Mouse (Mus musculus) neural tube, embryonic 14.5 days (tissue): ENCODE results near the gene Bri3. TPM values are rescaled to one million over a fixed set of nuclear protein-coding genes. Genes with fewer than 3 reads are reported as not detected.
A peak's percentile ranks its signal among the peaks of the same experiment; 100 is the strongest.

Experiments
- ATAC-seq: fragments of 200-750 bp; cut with Nextera tagmentation; 2 replicates; pipeline ENCODE4 v1.8.0; 2017; ENCODE audit warnings: low read depth, mild to moderate bottlenecking, moderate TSS enrichment, moderate library complexity
- H3K27ac ChIP-seq: fragments of 300-500 bp; sonication (generic); 2 replicates; pipeline ENCODE4 v1.5.1; 2014; ENCODE audit warnings: low read depth, mild to moderate bottlenecking, control low read depth, low read length, moderate library complexity, mixed read lengths
- H3K27me3 ChIP-seq: fragments of 300-500 bp; sonication (generic); 2 replicates; pipeline ENCODE4 v1.6.1; 2014; ENCODE audit warnings: low read length; ENCODE audit not compliant: control insufficient read depth, insufficient read depth
- H3K36me3 ChIP-seq: fragments of 300-500 bp; sonication (generic); 2 replicates; pipeline ENCODE4 v1.6.1; 2014; ENCODE audit warnings: low read length, mixed read lengths; ENCODE audit not compliant: control insufficient read depth, insufficient read depth
- H3K4me1 ChIP-seq: fragments of 300-500 bp; sonication (generic); 2 replicates; pipeline ENCODE4 v1.6.1; 2014; ENCODE audit warnings: low read length; ENCODE audit not compliant: control insufficient read depth, insufficient read depth
- H3K4me2 ChIP-seq: fragments of 300-500 bp; sonication (generic); 2 replicates; pipeline ENCODE4 v1.6.1; 2014; ENCODE audit warnings: mild to moderate bottlenecking, low read depth, low read length, control low read depth
- H3K4me3 ChIP-seq: fragments of 300-500 bp; sonication (generic); 2 replicates; pipeline ENCODE4 v1.5.1; 2014; ENCODE audit warnings: low read depth, low read length, control low read depth, mixed read lengths
- H3K9ac ChIP-seq: fragments of 300-500 bp; sonication (generic); replicated peaks from 2 replicates; pipeline ENCODE4 v1.6.1; 2014; ENCODE audit warnings: low read depth, mild to moderate bottlenecking, control low read depth, low read length, mixed read lengths
- H3K9me3 ChIP-seq: fragments of 300-500 bp; sonication (generic); 2 replicates; pipeline ENCODE4 v1.6.1; 2016; ENCODE audit warnings: low read length; ENCODE audit not compliant: control insufficient read depth
- WGBS: fragments of 180-500 bp; shearing (Covaris S2); extraction: QIAGEN DNeasy Blood & Tissue Kit; methylation state at CpG from one replicate; pipeline ENCODE4 v1.1.7; 2014; 5-methylcytosine and 5-hydroxymethylcytosine counted together
- polyA plus RNA-seq: library from polyadenylated mRNA; unstranded; fragments of >200 nt; fragmentation: Nextera tagmentation; extraction: Ambion mirVana; gene quantifications from 2 replicates; pipeline ENCODE4 v1.2.1, GENCODE M21; 2014

Bri3 gene
- polyA plus RNA-seq, 1 experiment from 2014 or later, result 114 TPM

DNA sequence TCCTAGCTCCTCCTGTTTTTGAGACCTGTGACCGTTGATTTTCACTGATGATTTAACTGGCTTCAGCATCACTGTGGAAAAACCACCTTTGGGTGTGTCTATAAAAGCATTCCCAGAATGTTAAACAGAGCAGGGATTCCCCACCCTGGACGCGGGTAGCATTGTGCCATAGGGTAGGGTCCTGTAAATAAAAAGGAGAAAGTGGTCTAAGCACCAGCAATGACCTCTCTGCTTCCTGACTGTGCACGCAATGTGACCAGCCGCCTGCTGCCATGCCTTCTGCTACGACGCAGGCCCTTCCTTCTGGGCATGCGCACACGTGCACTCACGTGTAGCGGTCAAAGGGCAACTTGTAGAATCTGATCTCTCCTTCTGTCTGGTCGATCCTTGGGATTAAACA, 174.2 kb downstream of the Bri3 start:
- Histone ChIP-seq H3K27me3 (no peaks in the 10 kb centered on the region), H3K4me2 (no peak overlapping the region), H3K9ac (no peak overlapping the region), H3K27ac (no peak overlapping the region), H3K9me3 (no peaks in the 10 kb centered on the region), H3K4me1 (no peaks in the 10 kb centered on the region), H3K4me3 (no peak overlapping the region), H3K36me3 (no peaks in the 10 kb centered on the region)
- no peak for ATAC-seq
- WGBS, result 91% methylated on average over 12 of the region's 12 CpGs

DNA sequence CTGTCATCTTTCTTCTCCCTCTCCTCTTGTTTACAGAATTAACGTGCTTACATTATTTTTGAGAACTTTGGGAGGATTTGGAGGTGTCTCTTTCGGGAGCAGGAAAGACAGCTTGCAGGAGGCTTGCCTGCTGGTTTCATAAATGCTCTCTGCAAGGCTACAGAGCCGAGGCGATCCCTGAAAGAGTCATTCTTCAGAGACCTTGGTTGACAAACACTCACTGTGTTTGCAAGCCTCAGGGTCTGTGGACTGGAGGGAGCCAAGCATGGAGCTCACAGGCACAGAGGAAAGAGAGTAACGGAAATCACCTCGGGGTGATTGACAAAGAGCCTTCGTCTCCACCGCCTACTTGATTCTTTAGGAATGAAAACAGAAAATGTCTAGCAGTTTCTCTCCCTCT, 175.8 kb downstream of the Bri3 start:
- H3K9ac ChIP-seq, result no peak overlapping the region
- H3K27me3 ChIP-seq, result no peaks in the 10 kb centered on the region
- 75% methylated on average over 8 of the region's 8 CpGs for WGBS
- H3K4me1 ChIP-seq, result no peaks in the 10 kb centered on the region
- no peak overlapping the region for H3K27ac ChIP-seq
- no peaks in the 10 kb centered on the region for H3K36me3 ChIP-seq
- no peaks in the 10 kb centered on the region for H3K9me3 ChIP-seq
- H3K4me3 ChIP-seq, result no peak overlapping the region
- ATAC-seq, result no peak
- H3K4me2 ChIP-seq, result no peak overlapping the region

DNA sequence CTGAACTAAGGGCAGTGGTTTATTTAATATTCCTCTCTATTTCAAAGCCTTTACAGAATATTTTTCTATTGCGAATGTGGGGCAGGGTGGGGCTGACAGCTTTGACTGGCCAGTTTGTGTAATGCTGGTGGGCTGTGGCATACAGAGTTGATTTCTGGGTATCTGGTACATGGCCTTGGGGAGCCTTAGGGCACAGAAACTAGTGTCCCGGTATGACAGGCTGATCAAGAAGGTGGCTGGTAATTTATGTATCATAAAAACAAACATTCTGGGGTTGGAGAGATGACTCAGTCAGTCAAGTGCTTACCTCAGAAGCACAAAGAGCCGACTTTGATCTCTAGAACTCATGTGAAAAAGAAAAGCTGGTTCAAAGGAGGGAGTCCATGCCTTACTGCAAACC, 182.5 kb downstream of the Bri3 start:
- Histone ChIP-seq H3K4me3 (no peak overlapping the region), H3K36me3 (no peaks in the 10 kb centered on the region), H3K9ac (no peak overlapping the region), H3K9me3 (no peaks in the 10 kb centered on the region), H3K27ac (no peak overlapping the region), H3K4me1 (no peaks in the 10 kb centered on the region; the same call in 1 of the 2 replicates), H3K4me2 (no peak overlapping the region), H3K27me3 (no peaks in the 10 kb centered on the region)
- no peak for ATAC-seq
- 74% methylated on average over 3 of the region's 3 CpGs for WGBS

DNA sequence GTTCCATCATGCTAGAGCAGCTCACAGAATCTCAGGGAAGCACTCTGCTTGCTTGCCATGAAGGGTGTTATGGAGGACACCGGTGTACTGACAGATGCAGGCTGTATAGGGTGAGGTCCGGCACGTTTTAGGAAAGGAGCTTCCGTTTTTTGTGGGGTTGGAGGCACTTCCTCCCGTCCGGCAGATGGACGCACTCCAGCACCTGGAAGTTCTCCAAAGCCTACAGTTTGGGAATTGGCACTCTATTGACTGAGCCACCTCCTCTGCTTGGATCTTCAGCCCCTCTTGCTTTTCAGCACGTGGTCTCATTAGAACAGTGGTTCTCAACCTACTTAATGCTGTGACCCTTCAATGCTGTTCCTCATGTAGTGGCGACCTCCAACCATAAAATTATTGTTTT, 183.6 kb downstream of the Bri3 start:
- Histone ChIP-seq H3K4me3 (no peak overlapping the region), H3K27ac (no peak overlapping the region), H3K4me1 (no peaks in the 10 kb centered on the region; the same call in 1 of the 2 replicates), H3K9me3 (no peaks in the 10 kb centered on the region), H3K9ac (no peak overlapping the region), H3K36me3 (no peaks in the 10 kb centered on the region), H3K4me2 (no peak overlapping the region), H3K27me3 (no peaks in the 10 kb centered on the region)
- ATAC-seq, result no peak
- WGBS, result 82% methylated on average over 9 of the region's 9 CpGs

DNA sequence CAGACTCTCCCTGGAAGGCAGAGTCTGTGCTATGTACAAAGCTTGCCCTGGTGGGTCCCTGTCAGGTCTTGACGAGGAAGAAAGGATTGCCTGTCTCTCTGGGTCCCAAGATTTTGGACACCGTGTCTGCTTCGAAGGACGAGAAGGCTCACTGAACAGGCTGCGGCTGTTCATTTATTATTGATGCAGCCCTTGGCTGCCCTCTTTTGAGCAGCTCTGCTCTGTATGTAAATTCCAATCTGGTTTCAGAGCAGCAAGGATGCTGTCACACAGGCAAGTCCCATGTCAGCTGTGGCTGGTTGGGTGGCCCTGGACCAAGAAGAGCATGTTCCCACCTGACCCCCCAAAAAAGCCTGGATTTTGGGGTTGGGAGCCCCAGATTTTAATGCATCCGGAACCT, 187.2 kb downstream of the Bri3 start:
- Histone ChIP-seq H3K9ac (no peak overlapping the region), H3K36me3 (no peaks in the 10 kb centered on the region), H3K4me2 (no peak overlapping the region), H3K9me3 (no peaks in the 10 kb centered on the region), H3K4me1 (no peaks in the 10 kb centered on the region; the same call in 1 of the 2 replicates), H3K27me3 (no peaks in the 10 kb centered on the region), H3K4me3 (no peak overlapping the region), H3K27ac (peak overlapping the region; percentile 41; the same call in 1 of the 2 replicates)
- ATAC-seq, result no peak
- WGBS, result 45% methylated on average over 6 of the region's 6 CpGs

DNA sequence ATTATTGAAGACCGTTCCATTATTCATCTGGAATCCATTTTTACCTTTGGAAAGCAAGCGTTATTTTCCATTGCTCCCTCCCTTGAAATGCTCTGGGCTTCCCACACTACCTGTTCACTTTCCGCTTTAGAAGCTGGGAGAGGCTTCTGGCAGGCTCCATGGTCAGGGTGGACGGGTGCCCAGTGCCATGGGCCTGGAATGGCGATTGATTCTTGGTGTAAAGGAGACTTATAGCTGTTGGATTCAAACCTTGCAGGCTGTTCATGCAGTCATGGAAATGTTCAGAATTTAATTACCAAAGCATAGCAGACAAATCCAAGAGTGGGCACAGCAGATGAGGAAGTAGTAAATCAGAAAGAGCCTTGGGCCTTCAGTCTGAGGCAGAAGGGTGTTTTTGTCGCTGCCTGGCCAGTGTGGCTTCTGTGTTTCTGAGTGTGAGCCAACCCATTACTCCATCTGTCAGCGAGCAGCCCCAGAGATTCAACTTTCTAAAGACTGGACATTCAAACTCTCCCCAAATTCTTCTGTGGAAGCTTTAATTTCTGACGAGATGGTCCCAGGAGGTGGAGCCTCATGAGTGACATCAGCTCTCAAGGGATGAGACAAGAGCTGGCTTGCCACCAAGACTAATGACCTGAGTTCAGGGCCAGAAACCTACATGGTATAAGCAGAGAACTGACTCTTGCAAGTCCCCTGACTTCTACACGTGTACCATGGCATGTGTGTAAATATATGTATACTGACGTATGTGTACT, 195.2 kb downstream of the Bri3 start:
- Histone ChIP-seq H3K36me3 (no peaks in the 10 kb centered on the region), H3K4me2 (no peak overlapping the region), H3K4me1 (0 out of 2 replicates have a peak, but pooled peaks cover 3% of the 10 kb centered on the region), H3K27me3 (no peaks in the 10 kb centered on the region), H3K27ac (no peak overlapping the region), H3K9me3 (no peaks in the 10 kb centered on the region), H3K4me3 (no peak overlapping the region), H3K9ac (no peak overlapping the region)
- 70% methylated on average over 10 of the region's 10 CpGs for WGBS
- no peak; the same call in 1 of the 2 replicates for ATAC-seq

DNA sequence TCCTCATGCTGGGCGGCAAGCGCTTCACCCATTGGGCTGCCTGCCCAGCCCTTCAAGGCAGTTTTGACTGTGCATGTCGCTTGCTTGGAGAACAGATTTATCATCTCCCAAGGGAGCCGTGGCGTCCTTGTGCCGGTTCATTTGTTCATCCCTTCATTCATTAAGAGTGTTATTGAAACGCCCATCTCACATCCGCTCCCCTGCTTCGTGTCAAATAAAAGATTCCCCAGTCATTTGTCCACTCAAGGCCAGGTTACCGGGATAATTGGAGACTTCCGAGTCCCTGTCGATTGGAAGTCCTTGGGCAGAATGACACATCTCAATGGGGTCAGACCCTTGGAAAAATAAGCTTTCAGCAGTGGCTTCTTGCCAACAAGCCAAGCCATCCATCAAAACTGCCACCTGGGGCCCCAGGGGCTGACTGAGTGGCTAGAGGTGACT, 197.6 kb downstream of the Bri3 start:
- Histone ChIP-seq H3K4me1 (0 out of 2 replicates have a peak, but pooled peaks cover 3% of the 10 kb centered on the region), H3K9ac (no peak overlapping the region), H3K27ac (no peak overlapping the region), H3K4me3 (no peak overlapping the region), H3K27me3 (no peaks in the 10 kb centered on the region), H3K9me3 (no peaks in the 10 kb centered on the region), H3K36me3 (no peaks in the 10 kb centered on the region), H3K4me2 (no peak overlapping the region)
- ATAC-seq, result no peak
- WGBS, result 30% methylated on average over 12 of the region's 12 CpGs

DNA sequence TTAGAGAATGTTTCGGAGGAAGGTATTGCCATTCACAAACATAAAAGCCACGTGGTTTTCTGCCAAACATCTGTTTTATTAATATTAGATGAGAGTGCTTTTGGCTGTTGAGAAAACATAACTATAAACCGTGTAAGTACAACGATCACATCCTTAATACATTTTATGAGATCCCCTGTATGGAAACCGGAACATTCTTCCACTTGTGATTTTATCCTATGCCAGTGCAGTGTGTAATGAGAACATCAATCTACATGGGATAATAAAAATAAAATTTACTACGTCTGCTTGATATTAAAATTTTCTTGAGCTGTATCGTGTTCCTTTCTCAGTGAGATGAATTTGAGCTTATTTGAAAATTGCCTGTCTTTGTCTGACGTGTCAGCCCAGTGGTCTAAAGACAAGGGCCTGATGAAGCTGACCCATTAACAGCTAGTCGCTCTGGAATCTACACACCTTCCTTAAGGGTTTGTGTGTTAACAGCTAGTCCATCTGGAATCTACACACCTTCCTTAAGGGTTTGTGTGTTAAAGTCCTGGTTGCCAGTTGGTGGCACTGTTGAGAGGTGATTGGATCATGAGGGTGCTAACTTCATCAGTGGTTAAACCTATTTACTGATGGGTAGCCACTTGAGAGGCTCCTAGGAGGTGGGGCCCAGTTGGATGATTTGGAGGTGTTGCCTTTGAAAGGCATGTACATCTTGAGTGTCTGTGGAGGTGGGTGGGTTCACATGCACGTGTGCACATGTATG, 202.4 kb downstream of the Bri3 start:
- no peak overlapping the region; the same call in 1 of the 2 replicates for H3K27ac ChIP-seq
- 60% methylated on average over 10 of the region's 10 CpGs for WGBS
- H3K27me3 ChIP-seq, result no peaks in the 10 kb centered on the region
- ATAC-seq, result peak; percentile 74; the same call in 1 of the 2 replicates
- H3K36me3 ChIP-seq, result no peaks in the 10 kb centered on the region
- H3K4me1 ChIP-seq, result 0 out of 2 replicates have a peak, but pooled peaks cover 1% of the 10 kb centered on the region
- no peak overlapping the region for H3K4me3 ChIP-seq
- no peak overlapping the region for H3K9ac ChIP-seq
- H3K9me3 ChIP-seq, result no peaks in the 10 kb centered on the region
- no peak overlapping the region for H3K4me2 ChIP-seq

DNA sequence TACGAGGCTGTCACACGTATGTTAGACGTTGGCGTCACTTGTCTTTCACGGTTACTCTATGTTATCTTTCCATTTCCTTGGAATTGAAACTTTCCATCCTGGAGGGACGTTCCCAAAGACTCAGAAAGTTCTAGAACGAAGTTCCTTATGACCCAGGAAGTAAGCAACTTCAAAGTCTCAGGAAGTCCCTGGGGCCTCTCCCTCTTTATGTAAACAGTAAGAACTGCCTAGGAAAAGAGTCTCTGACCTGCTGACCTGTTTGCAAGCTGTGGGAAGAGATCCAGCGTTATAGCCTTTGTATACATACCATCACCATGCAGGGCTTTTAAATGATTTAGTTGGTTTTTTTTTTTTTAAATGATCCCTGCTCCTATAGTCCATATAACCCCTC, 203.0 kb downstream of the Bri3 start:
- H3K27me3 ChIP-seq, result no peaks in the 10 kb centered on the region
- no peaks in the 10 kb centered on the region for H3K9me3 ChIP-seq
- 84% methylated on average over 8 of the region's 8 CpGs for WGBS
- H3K27ac ChIP-seq, result no peak overlapping the region
- no peaks in the 10 kb centered on the region for H3K36me3 ChIP-seq
- no peak for ATAC-seq
- H3K9ac ChIP-seq, result no peak overlapping the region
- no peaks in the 10 kb centered on the region for H3K4me1 ChIP-seq
- H3K4me3 ChIP-seq, result no peak overlapping the region
- no peak overlapping the region for H3K4me2 ChIP-seq
